Mouse (Mus musculus) urinary bladder, postnatal 36 days (tissue): Measurements from ENCODE around the gene Ucn3.
A peak's percentile ranks its signal among the peaks of the same experiment; 100 is the strongest.
"Not testable (repeated sequence)": the region's sequence is repeated elsewhere in the genome, so short reads cannot be mapped to it uniquely, and the experiment has no call there.

Source experiments
- DNase-seq, 2 experiments: peaks; one replicate each; pipeline ENCODE4 v3.0.0; 2022; ENCODE audit warnings: low spot score in 2 of 2, mixed read lengths in 1 of 2

The Ucn3 gene

DNA sequence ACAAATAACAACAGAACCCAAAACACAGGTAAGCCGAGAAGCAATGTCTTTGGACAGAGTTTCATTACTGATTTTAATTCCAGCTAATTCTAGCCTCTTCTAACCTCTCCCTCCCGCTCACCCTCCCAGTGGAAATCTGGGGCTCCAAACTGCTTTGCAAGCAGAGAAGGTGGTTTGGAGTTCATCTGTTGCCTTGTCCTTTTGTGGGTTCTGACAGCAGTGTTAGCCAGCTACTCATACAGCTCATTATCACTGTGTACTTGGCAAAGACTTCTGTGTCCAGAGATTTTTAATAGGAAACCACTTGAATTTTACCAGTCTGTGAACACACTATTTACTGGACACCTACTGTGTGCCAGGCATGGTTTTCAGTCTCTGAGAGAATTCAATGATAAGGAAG, at the start of gene Ucn3:
Gene Ucn3, minus strand, starts transcription at position 101 of the 400 bp plus-strand sequence.
- no peak for DNase-seq

GRCm38 (mm10) chr13:3992081-3992480, 46.9 kb upstream of the Ucn3 start:
- no peak for DNase-seq

DNA sequence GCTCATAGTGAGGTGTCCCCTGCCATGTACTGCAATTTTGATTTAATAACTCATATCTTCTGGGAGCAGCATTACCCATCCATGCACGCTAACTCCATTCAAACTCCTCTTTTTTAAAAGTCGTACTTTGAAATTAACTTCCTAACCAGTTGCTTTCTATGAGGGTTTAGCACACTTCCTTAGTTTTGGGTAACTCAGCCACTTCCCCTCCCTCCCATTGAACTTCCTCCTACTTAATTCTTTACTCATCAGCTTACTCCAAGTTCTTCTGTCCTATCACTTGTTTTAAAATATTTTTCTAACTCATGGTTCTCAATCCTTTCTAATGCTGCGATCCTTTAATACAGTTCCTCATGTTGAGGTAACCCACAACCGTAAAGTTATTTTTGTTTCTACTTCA, 23.7 kb upstream of the Ucn3 start:
- no peak for DNase-seq

GRCm38 (mm10) chr13:3951198-3951914, 6.2 kb upstream of the Ucn3 start:
- no peak for DNase-seq

- no peak for DNase-seq
Observed at GRCm38 (mm10) chr13:3949477-3949876, 4.3 kb upstream of the Ucn3 start.

GRCm38 (mm10) chr13:3947267-3947666, 2.1 kb upstream of the Ucn3 start:
- no peak for DNase-seq

DNA sequence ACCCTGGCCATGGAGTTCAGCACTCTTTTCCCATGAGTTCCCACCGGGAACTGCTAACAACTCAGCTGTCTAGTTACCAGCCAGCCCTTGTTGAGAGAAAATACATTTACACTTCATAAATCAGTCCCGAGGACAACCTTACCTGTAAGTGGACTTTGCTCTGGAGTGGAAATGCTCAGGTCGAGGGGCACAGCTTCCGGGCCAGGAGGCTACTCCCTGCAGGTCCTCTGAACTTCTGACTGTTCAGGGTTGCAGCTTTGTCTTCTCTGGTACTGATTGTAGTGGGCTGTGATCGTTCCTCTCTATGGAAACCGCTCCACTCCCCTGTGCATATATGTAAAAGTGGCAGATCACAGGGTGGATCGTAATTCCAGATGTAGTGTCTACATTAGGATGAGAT, 450 bp downstream of the Ucn3 start:
- no peak for DNase-seq

GRCm38 (mm10) chr13:3926046-3926445, 19.1 kb downstream of the Ucn3 start:
- DNase-seq = no peak

DNA sequence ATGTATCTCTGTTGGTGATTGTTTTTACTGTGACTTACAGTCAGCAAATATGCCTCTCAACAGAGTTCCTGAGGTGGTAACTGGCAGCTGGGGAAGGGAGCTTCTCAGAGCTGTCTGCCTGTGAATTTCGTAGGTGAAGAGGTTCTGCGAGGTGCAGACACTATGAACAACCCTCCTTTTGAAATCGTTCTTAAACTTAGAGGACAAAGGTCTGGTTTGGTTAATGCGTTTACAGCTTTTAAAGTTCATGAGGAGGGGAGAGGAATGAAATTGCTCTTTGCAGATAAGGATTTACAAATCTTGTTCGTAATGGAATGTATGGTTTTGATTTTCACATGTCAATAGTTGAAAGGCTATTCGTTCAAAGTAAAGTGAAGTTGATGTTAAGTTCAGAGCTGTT, 19.5 kb downstream of the Ucn3 start:
- DNase-seq = no peak

DNA sequence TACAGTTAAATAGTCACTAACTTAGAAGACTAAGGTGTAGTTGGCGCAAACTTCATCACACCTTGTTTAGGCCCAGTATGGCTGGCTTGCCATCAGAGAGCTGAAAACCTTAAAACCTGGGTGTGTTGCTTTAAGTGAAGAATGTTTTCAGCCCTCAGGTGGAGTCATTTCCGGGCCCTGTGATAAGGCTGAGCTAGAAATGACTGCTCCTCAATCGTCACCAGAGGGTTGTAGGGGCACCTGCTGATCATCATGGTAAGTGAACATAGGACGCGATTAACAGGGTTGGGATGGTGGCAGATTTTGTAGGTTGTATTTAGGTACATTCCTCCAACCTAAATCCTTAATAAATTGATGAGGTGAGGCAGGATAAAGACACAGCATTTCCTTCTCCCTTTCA, 20.7 kb downstream of the Ucn3 start:
- DNase-seq = no peak

- DNase-seq = peak; percentile 83 to 86
Observed at GRCm38 (mm10) chr13:3917571-3918311, 27.4 kb downstream of the Ucn3 start, which contains the start of the genes Net1 and Tubal3. Gene Net1 (minus strand): TSS chr13:3918220. Gene Tubal3 (plus strand): TSS chr13:3918274.

GRCm38 (mm10) chr13:3913504-3913903, 31.6 kb downstream of the Ucn3 start:
- DNase-seq = no peak

GRCm38 (mm10) chr13:3910356-3910755, 34.8 kb downstream of the Ucn3 start:
- DNase-seq = no peak

DNA sequence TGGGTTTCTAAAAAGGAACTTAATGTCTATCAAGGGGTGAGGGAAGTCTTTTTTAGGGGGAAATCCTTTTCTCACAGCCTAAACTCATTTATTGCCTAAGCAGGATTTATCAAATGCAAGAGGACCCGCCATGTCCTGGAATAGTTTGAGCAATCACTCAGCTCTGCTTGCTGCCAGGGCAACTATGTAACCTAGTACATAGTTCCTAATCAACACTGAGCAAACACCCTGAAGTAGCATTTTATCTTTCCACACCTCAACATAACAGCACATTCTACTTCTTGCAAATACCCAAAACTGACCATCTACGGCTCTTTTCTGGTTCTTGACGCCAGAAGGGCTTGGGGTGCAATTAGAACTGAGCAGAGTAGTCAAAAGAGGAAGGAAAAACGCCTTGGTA, 36.9 kb downstream of the Ucn3 start:
- DNase-seq = no peak

GRCm38 (mm10) chr13:3907151-3907696, 37.9 kb downstream of the Ucn3 start:
- DNase-seq = no peak

GRCm38 (mm10) chr13:3899301-3899700, 45.8 kb downstream of the Ucn3 start:
- DNase-seq = no peak

DNA sequence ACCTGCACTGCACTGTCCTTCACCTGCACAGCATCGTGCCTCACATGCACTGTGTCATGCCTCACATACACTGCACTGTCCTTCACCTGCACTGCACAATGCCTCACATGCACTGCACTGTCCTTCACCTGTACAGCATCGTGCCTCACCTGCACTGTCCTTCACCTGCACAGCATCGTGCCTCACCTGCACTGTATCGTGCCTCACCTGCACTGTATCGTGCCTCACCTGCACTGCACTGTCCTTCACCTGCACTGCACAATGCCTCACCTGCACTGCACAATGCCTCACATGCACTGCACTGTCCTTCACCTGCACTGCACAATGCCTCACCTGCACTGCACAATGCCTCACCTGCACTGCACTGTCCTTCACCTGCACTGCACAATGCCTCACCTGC, 46.9 kb downstream of the Ucn3 start:
- not testable (repeated sequence) for DNase-seq

DNA sequence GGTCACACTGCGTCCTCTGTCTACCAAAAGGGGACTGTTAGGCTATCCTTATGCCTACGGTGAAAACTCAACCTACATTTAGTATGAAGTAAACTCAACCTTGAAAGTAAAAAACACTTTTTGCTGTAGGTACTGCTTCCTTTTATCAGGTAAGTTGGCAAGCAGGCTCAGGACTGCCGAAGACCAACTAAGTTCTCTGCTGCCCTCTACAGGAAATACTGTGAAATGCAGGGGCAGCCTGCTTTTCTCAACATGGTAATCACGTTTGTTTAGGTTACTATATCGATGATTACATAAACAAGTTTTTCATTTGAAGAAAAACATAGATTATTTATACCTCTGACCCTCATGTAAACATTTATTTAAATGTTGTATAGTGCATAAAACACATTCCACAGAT, 48.2 kb downstream of the Ucn3 start:
- DNase-seq = peak; percentile 53 to 74

GRCm38 (mm10) chr13:3896032-3896431, 49.1 kb downstream of the Ucn3 start:
- no peak for DNase-seq

DNA sequence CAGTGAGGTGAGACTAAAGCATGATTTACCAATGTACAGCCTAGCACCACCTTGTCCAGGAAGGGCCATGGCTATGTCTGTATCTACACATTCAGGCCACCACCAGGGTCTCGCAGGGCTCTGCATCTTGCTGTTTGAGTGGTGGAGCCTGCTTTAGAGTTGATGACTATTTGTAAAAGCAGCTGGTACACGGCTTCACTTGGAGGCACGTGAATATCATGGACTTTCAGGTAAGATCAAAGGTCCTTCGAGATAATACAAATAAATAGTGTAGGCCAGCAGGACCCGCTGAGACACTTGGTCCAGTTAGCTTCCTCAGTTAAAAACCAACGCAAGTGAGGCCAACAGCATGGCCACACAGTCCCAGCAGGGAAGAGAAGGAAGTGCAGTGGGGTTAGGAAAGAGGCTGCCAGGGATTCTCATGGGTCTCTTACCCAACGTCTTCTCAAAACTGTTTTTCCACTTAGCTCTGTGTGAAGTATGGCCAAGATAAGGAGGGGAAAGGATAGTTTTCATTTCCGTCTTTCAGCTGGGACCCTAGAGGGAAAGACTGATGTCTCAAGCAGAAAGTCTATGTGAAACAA, 49.7 kb downstream of the Ucn3 start:
- no peak for DNase-seq

DNA sequence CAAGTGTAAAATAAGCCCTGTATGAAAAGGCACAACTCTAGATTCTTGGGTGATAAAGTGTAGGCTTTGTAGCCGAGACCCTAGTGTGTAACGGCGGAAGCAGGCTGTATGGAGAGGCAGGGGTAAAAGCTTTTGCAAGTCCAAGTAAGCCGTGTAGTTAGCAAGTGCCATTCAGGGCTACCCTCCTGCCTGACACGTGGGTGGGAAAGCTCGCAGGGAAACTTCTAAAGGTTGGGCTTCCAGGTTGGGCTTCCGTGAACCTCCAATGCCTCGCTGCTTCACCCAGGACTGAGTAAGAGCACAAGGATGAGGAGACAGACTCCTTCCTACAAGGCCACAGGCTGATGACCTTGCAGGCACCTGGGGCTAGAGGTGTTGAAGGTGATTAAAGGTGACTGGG, 50.6 kb downstream of the Ucn3 start:
- no peak for DNase-seq

- DNase-seq = peak; percentile 93 to 95
Observed at GRCm38 (mm10) chr13:3893126-3893734, 51.9 kb downstream of the Ucn3 start.
